Mouse (Mus musculus): ENCODE data around the gene Hoxd4.

DNA sequence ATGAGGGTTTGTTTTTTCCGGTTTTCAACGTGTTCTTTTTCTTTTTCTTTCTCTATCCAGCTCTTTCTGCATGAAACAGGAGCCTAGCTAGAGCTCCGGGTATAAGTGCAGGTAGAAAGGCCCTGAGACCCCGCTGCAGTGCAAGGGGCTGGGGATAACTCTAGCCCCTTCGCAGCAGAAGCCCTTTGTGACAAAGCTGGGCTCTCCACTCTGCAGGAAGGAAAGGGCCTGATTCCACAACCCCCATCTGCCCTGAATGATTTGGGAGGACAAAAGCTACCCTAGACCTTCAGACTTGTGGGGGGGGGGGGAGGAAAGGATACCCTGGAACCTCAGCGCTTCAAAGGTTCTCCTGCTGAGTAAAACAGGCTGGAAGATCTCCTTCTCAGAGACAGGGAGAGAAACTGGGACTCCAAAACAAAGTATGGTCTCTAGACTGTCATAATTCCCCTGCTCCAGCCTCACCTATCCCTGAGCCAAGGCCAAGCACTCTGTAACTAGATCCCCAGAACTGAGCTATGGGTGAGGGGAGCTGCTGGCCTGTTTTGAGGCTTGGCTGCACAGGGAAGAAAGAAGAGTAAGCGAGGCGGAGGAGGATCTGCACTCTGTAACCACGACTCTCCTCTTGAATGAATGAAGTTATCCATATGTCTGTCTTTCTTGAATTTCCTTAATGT is 35.2 kb upstream of the Hoxd4 start:
- TF ChIP-seq CTCF (IDR thresholded peaks at IDR 0.05; ENCODE audit: insufficient read depth, low read length): no peak
- no peak for TF ChIP-seq POLR2A (IDR thresholded peaks at IDR 0.05; ENCODE audit: borderline replicate concordance, extremely low read depth, low read depth, low read length)
